Mouse (Mus musculus) liver, embryonic 12.5 days (tissue): ENCODE measurements around the gene Gm11060. TPM values are rescaled to one million over a fixed set of nuclear protein-coding genes. Genes with fewer than 3 reads are reported as not detected.

Source experiments
- ATAC-seq: fragments of 200-750 bp; cut with Nextera tagmentation; 2 replicates; pipeline ENCODE4 v1.8.0; 2017; ENCODE audit warnings: moderate number of reproducible peaks, mild to moderate bottlenecking, moderate library complexity
- H3K27ac ChIP-seq: fragments of 300-500 bp; sonication (generic); 2 replicates; pipeline ENCODE4 v1.5.1; 2016; ENCODE audit warnings: mild to moderate bottlenecking
- H3K27me3 ChIP-seq: fragments of 300-500 bp; sonication (generic); replicated peaks from 2 replicates; pipeline ENCODE4 v1.6.1; 2016; ENCODE audit warnings: mild to moderate bottlenecking, moderate library complexity
- H3K36me3 ChIP-seq: fragments of 300-500 bp; sonication (generic); 2 replicates; pipeline ENCODE4 v1.6.1; 2016; ENCODE audit warnings: mild to moderate bottlenecking, moderate library complexity
- H3K4me1 ChIP-seq: fragments of 300-500 bp; sonication (generic); 2 replicates; pipeline ENCODE4 v1.6.1; 2016
- H3K4me2 ChIP-seq: fragments of 300-500 bp; sonication (generic); 2 replicates; pipeline ENCODE4 v1.6.1; 2016; ENCODE audit warnings: mild to moderate bottlenecking, moderate library complexity
- H3K4me3 ChIP-seq: fragments of 300-500 bp; sonication (generic); 2 replicates; pipeline ENCODE4 v1.5.1; 2016; ENCODE audit warnings: mild to moderate bottlenecking, moderate library complexity
- H3K9ac ChIP-seq: fragments of 300-500 bp; sonication (generic); 2 replicates; pipeline ENCODE4 v1.6.1; 2016; ENCODE audit warnings: mild to moderate bottlenecking, moderate library complexity
- H3K9me3 ChIP-seq: fragments of 300-500 bp; sonication (generic); replicated peaks from 2 replicates; pipeline ENCODE4 v1.6.1; 2016; ENCODE audit warnings: mild to moderate bottlenecking, moderate library complexity
- WGBS: fragments of 180-500 bp; shearing (Covaris S2); methylation state at CpG from one replicate; pipeline ENCODE4 v1.1.7; 2016; ENCODE audit not compliant: insufficient replicate concordance; 5-methylcytosine and 5-hydroxymethylcytosine counted together
- polyA plus RNA-seq: library from polyadenylated mRNA; unstranded; fragments of >200 nt; fragmentation: Nextera tagmentation; extraction: Ambion mirVana; gene quantifications from 2 replicates; pipeline ENCODE4 v1.2.1, GENCODE M21; 2016

Gm11060 gene
- polyA plus RNA-seq = not detected in 2 replicates

DNA sequence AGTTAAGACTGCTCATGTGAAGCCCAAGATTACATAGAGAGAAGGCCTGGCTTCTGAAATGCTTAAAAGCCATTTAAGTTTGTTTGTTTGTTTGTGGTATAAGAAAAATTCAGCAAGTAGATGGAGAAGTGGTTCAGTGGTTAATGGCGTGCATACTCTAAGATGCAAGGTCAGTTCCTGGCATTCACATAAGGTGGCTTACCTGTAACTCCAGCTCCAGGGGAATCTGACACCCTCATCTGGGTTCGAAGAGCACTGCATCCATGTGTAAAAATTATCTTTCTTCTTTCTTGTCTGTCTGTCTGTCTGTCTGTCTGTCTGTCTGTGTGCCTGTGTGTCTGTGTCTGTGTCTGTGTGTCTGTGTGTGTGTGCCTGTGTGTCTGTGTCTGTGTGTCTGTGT lies at the start of gene Gm11060:
Gm11060 (plus strand) TSS at position 301 of the 400 bp plus-strand sequence.
- 63% methylated on average over 2 of the region's 2 CpGs for WGBS
- Histone ChIP-seq H3K4me1 (no peaks in the 10 kb centered on the region), H3K4me3 (no peak within 1 kb of the TSS), H3K27ac (no peak within 1 kb of the TSS), H3K36me3 (no peaks in the 10 kb centered on the region), H3K9ac (no peak within 1 kb of the TSS), H3K27me3 (no peaks in the 10 kb centered on the region), H3K9me3 (no peaks in the 10 kb centered on the region), H3K4me2 (no peak within 1 kb of the TSS)
- ATAC-seq = no peak

DNA sequence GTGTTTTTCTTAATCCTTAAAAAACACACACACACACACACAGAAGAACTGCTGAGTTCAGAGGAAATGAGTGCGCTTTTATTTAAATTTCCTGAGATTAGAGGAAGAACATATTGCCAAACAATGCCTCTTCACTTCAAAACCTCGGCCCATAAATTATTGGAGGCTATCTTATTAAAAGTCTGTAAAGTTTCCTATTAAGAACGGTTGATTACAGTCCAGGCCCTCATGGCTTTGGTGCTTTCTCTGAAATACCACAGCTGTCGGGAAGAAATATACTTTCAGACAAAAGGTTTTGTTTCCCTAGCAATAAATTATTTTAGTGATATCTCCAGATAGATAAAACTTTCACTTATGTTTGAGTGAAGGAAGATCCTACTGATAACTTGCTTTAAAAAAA lies 48.7 kb upstream of the Gm11060 start:
- H3K9me3 ChIP-seq = no peaks in the 10 kb centered on the region
- H3K4me2 ChIP-seq = no peak overlapping the region
- no peaks in the 10 kb centered on the region for H3K36me3 ChIP-seq
- peaks cover 7% of the 10 kb centered on the region; the same call in 1 of the 2 replicates for H3K4me1 ChIP-seq
- H3K27me3 ChIP-seq = no peaks in the 10 kb centered on the region; the same call in 1 of the 2 replicates
- no peak for ATAC-seq
- 60% methylated on average over 4 of the region's 4 CpGs for WGBS
- no peak overlapping the region for H3K27ac ChIP-seq
- no peak overlapping the region for H3K9ac ChIP-seq
- H3K4me3 ChIP-seq = no peak overlapping the region

DNA sequence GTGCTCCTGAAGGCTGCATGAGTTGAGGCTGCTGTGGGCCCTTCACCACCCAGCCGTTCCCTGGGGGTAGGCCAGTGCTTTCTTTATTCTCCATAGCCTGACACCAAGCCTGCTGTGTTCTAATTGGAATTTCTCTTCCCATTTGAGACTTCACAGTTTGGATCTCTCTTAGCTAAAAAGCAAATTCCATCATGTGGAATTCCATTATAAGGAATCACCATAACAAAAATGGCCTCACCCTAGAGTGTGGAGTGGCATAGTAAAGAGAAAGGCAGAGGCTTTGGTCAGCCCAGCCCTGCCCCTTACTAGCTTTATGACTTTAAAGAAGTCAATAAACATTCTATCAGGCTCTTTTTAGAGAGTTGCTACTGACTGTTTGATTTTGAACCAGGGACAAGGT lies 43.5 kb upstream of the Gm11060 start:
- Histone ChIP-seq H3K9me3 (no peaks in the 10 kb centered on the region), H3K4me2 (no peak overlapping the region), H3K4me1 (no peaks in the 10 kb centered on the region), H3K4me3 (no peak overlapping the region), H3K9ac (no peak overlapping the region), H3K36me3 (no peaks in the 10 kb centered on the region), H3K27ac (no peak overlapping the region), H3K27me3 (no peaks in the 10 kb centered on the region)
- ATAC-seq = no peak
- 57% methylated on average over 1 of the region's 1 CpGs for WGBS

DNA sequence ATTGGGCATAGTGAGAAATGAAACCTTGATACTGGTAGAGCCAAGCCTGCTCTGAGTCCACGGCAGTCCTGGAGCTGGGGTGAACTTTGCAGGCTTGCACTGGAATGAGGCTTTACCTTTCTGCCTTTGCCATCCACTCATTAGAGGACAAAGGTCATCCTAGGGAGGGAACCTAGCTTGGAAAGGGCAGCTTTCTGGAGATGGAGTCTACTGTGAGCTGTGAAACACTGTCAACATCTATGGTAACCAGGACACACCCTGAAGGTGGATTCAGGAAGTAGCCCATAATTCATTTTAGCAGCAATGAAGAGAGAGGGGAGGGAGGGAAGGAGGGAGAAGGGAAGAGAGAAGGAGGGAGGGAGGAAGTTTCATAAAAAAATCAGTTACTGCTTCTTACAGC lies 36.3 kb upstream of the Gm11060 start:
- H3K4me1 ChIP-seq = no peaks in the 10 kb centered on the region
- no peak overlapping the region for H3K4me2 ChIP-seq
- no peak overlapping the region for H3K4me3 ChIP-seq
- no peak for ATAC-seq
- 48% methylated on average over 1 of the region's 1 CpGs for WGBS
- no peaks in the 10 kb centered on the region for H3K36me3 ChIP-seq
- no peak overlapping the region for H3K27ac ChIP-seq
- no peaks in the 10 kb centered on the region for H3K9me3 ChIP-seq
- H3K27me3 ChIP-seq = no peaks in the 10 kb centered on the region; the same call in 1 of the 2 replicates
- no peak overlapping the region for H3K9ac ChIP-seq

DNA sequence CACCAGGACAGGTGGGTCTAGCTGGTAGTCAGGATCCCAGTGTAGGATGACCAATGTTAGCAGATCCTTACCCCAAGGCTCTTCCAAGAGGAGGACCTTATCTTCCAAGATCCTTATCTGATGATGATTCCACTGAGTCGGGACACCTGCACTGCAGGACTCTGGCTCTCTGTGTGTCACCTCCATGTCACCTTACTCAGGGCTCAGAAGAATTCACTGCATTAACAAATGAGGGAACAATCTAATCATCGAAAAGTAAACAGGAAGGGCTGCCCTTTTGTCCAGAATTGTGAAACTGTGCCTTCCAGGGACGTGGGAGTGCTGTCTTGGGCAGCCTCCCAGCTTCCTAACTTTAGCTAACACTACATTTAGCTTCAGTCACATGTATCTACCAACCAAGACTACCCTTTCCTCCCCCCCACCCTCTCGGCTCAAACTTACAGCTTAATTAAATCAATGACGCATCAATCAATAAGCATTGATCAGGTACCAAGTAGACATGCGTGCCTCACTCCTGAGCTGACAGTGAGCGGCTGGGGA lies 33.2 kb upstream of the Gm11060 start:
- Histone ChIP-seq H3K9ac (no peak overlapping the region), H3K9me3 (no peaks in the 10 kb centered on the region), H3K27me3 (no peaks in the 10 kb centered on the region; the same call in 1 of the 2 replicates), H3K27ac (no peak overlapping the region), H3K36me3 (no peaks in the 10 kb centered on the region), H3K4me3 (no peak overlapping the region), H3K4me2 (no peak overlapping the region), H3K4me1 (no peaks in the 10 kb centered on the region)
- 53% methylated on average over 7 of the region's 7 CpGs for WGBS
- 0 out of 2 replicates have a peak, but pooled peaks have one; percentile 24 for ATAC-seq

DNA sequence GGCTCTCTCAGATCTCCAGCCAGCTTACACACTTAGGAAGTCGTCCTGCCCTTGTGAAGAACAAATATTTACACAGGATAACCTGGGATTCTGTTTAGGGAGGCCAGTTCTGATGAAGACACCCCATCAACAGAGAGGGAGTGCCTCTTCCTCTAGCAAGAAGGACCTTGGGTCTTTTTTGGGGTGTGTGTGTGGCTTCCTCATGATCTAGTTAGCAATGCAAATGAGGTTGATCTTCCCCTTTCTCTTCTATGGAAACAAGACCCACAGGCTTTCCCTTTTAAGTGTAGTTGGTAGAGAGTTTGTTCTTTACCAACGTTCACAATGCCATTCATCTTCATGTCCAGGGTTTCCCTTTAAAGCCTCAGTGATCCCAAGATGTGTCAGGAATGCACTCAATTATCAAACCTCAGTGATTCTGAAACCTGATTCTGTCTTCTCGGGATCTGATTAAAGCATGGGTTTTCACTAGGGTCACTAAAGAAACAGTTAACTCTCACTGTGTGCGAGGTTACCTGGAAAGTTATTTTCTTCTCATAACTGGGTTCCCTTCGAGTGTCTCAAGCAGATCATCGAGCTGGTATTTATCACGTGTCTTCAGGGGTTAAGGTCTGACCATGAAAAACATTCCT lies 29.0 kb upstream of the Gm11060 start:
- WGBS = 44% methylated on average over 7 of the region's 7 CpGs
- no peak overlapping the region for H3K9ac ChIP-seq
- no peak for ATAC-seq

DNA sequence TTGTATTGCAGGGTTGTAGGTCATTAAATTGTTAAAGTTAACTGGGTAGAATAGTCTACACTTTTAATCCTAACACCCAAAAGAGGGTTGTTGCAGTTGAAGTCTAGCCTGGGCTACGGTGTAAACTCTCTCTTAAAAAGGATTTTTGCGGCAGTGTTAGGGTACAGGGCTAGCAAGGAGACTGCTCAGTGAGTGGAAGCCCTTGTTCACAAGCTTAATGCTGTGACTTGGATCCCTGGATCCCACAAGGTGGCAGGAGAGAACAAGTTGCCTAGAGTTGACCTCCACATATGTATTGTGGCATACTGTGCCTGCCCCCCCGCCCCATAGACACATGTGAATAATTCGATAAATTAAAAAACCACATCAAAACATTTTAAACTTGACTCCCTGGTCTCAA lies 19.3 kb upstream of the Gm11060 start:
- Histone ChIP-seq H3K27ac (no peak overlapping the region), H3K9me3 (no peaks in the 10 kb centered on the region), H3K36me3 (no peaks in the 10 kb centered on the region), H3K4me2 (no peak overlapping the region), H3K4me1 (no peaks in the 10 kb centered on the region), H3K9ac (no peak overlapping the region), H3K27me3 (no peaks in the 10 kb centered on the region), H3K4me3 (no peak overlapping the region)
- 51% methylated on average over 4 of the region's 4 CpGs for WGBS
- no peak for ATAC-seq

More for the DNA sequence above, 29.0 kb upstream of the Gm11060 start:
- H3K4me1 ChIP-seq = no peaks in the 10 kb centered on the region
- H3K4me2 ChIP-seq = no peak overlapping the region
- H3K27ac ChIP-seq = no peak overlapping the region
- no peaks in the 10 kb centered on the region; the same call in 1 of the 2 replicates for H3K27me3 ChIP-seq
- no peaks in the 10 kb centered on the region for H3K36me3 ChIP-seq
- H3K9me3 ChIP-seq = no peaks in the 10 kb centered on the region
- H3K4me3 ChIP-seq = no peak overlapping the region

DNA sequence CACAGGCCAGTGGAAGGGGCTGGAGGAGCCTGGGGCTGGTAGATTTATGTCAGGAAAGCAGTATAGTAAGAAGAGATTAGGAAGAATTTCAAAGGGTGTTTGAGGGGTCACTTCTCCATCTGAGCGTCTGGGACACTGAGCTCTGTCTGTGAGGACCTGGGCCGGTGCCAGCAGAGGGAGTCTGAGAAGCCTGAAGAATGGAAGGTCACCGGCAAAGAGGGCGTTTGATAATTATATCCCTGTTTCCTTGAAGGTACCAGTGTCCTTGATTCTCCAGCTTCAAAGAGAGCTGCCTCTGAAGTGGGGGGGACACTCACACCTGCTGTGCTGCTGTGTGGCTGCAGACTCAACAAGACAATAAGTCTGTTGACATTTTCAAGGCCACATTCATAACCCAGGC lies 17.6 kb upstream of the Gm11060 start:
- H3K4me1 ChIP-seq = no peaks in the 10 kb centered on the region
- no peak overlapping the region for H3K4me2 ChIP-seq
- H3K9ac ChIP-seq = no peak overlapping the region
- WGBS = 42% methylated on average over 4 of the region's 4 CpGs
- no peaks in the 10 kb centered on the region for H3K36me3 ChIP-seq
- no peaks in the 10 kb centered on the region for H3K9me3 ChIP-seq
- H3K27me3 ChIP-seq = no peaks in the 10 kb centered on the region
- ATAC-seq = no peak
- no peak overlapping the region for H3K27ac ChIP-seq
- H3K4me3 ChIP-seq = no peak overlapping the region

DNA sequence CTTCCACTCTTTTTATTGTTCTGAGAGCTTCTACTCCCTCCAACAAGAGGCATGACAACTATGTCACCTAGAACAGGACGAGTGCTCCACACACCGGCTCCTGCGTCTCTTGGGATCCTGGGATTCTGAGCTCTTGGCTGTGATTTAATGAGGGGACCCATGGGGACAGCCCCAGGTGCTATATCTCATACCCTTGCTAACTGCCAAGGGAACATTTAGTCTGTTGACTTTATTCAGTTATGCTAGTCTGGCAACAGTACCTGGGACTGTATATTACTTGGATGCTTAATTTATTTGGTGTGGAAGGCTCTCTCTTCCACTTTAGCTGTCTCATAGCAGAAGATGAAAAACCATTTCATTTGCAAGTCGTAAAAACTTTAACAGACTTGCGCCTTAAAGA lies 16.0 kb upstream of the Gm11060 start:
- no peaks in the 10 kb centered on the region for H3K4me1 ChIP-seq
- H3K4me2 ChIP-seq = no peak overlapping the region
- H3K36me3 ChIP-seq = no peaks in the 10 kb centered on the region
- no peaks in the 10 kb centered on the region for H3K27me3 ChIP-seq
- H3K9me3 ChIP-seq = no peaks in the 10 kb centered on the region
- ATAC-seq = no peak
- WGBS = 62% methylated on average over 5 of the region's 5 CpGs
- H3K27ac ChIP-seq = no peak overlapping the region
- H3K4me3 ChIP-seq = no peak overlapping the region
- no peak overlapping the region for H3K9ac ChIP-seq

DNA sequence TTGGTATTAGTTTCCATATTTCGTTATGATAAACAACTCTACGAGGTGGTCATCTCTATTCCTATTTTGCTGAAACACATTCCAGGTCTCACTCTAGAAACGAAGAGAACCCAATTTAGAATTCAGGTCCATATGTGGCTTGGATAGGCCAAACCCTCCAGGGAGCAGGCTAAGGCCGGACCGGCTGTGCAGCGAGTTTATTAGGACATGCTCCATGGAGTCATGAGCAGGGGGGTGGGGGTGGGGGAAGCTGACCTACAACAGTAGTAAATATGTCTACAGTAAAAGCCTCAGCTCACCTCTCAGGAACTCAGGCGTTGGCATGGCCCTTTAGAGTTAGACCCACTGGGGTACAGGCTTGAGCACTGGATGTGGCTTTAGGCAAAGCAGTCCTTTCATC lies 14.7 kb upstream of the Gm11060 start:
- Histone ChIP-seq H3K4me3 (no peak overlapping the region), H3K36me3 (no peaks in the 10 kb centered on the region), H3K9me3 (no peaks in the 10 kb centered on the region), H3K27me3 (peaks cover 3% of the 10 kb centered on the region; the same call in 1 of the 2 replicates), H3K9ac (no peak overlapping the region), H3K4me2 (no peak overlapping the region), H3K4me1 (no peaks in the 10 kb centered on the region), H3K27ac (no peak overlapping the region)
- ATAC-seq = no peak
- 64% methylated on average over 7 of the region's 7 CpGs for WGBS

DNA sequence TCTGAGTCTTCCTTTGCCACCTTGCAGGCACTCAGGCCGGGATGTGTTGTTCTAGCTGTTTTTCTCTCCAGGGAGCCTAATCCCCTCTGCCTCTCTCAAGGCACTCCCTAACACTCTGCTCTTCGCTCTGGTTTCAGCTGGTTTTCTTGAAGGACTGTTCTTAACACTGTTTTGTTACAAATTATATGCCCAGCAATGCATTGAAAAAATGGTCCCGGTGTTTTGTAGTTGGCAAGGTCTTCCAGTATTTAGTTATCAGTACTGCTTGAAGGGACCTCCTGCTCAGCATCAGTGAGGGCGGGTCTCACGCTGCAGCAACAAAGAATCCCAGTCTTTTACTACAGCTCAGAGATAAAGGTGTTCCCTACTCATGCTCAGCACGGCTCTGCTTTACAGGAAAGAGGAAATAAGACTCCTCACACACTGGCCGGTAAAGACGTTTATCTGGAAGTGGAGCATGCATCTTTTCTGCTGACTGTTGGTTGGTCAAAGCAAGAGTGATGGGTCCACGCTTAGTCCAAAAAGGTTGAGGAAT lies 9.5 kb upstream of the Gm11060 start:
- H3K9ac ChIP-seq = no peak overlapping the region
- H3K4me2 ChIP-seq = no peak overlapping the region
- H3K9me3 ChIP-seq = no peaks in the 10 kb centered on the region
- H3K4me3 ChIP-seq = no peak overlapping the region
- WGBS = 16% methylated on average over 9 of the region's 9 CpGs
- H3K36me3 ChIP-seq = no peaks in the 10 kb centered on the region
- H3K4me1 ChIP-seq = no peaks in the 10 kb centered on the region
- no peak for ATAC-seq
- no peak overlapping the region for H3K27ac ChIP-seq
- H3K27me3 ChIP-seq = peaks cover 4% of the 10 kb centered on the region

DNA sequence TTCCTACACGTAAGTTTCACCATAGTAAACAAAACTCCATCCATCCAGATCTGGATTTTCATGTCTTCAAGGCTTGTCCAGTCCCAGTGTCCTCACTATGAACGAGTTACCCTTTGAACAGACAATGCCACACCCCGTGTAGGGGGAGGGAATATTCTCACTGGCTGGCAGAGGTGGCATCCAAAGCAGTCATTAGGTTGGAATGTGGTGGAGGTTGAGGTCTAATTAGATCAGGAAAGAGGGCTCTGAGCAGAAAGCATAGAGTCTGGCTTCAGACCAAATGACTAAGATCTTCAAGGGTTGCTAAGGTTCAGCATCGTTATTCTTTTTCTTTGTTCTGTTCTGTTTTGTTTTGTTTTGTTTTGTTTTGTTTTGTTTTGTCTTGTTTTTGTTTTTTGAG lies 7.8 kb upstream of the Gm11060 start:
- H3K27ac ChIP-seq = no peak overlapping the region
- 62% methylated on average over 4 of the region's 4 CpGs for WGBS
- no peak overlapping the region for H3K4me3 ChIP-seq
- peaks cover 4% of the 10 kb centered on the region for H3K27me3 ChIP-seq
- H3K9me3 ChIP-seq = no peaks in the 10 kb centered on the region
- no peaks in the 10 kb centered on the region for H3K4me1 ChIP-seq
- no peak for ATAC-seq
- H3K9ac ChIP-seq = no peak overlapping the region
- no peak overlapping the region for H3K4me2 ChIP-seq
- no peaks in the 10 kb centered on the region for H3K36me3 ChIP-seq
